Mouse (Mus musculus): ENCODE measurements around the gene Gm9747.

The Gm9747 gene

GRCm38 (mm10) chr1:82232812-82233211 is at the start of gene Gm9747:
TSS of gene Gm9747 (plus strand) at chr1:82233112.
- no peak for DNase-seq (ENCODE audit: low spot score)

- no peak for DNase-seq (ENCODE audit: low spot score)
These were observed 48.9 kb upstream of the Gm9747 start for GRCm38 (mm10) chr1:82183913-82184442.

- DNase-seq (ENCODE audit: low spot score) = no peak
These were observed 44.2 kb upstream of the Gm9747 start for GRCm38 (mm10) chr1:82188549-82189231.

GRCm38 (mm10) chr1:82189516-82189915 is 43.4 kb upstream of the Gm9747 start:
- peak; percentile 54 for DNase-seq (ENCODE audit: low spot score)

GRCm38 (mm10) chr1:82191579-82191978 is 41.3 kb upstream of the Gm9747 start:
- no peak for DNase-seq (ENCODE audit: low spot score)

- DNase-seq (ENCODE audit: low spot score) = no peak
These were observed 33.0 kb upstream of the Gm9747 start for GRCm38 (mm10) chr1:82199918-82200317.

GRCm38 (mm10) chr1:82200636-82201035 is 32.3 kb upstream of the Gm9747 start:
- no peak for DNase-seq (ENCODE audit: low spot score)

- no peak for DNase-seq (ENCODE audit: low spot score)
These were observed 25.4 kb upstream of the Gm9747 start for GRCm38 (mm10) chr1:82207511-82207910.

GRCm38 (mm10) chr1:82220673-82221396 is 12.1 kb upstream of the Gm9747 start:
- no peak for DNase-seq (ENCODE audit: low spot score)

GRCm38 (mm10) chr1:82221462-82221861 is 11.4 kb upstream of the Gm9747 start:
- DNase-seq (ENCODE audit: low spot score) = no peak

GRCm38 (mm10) chr1:82223042-82223795 is 9.7 kb upstream of the Gm9747 start:
- no peak for DNase-seq (ENCODE audit: low spot score)

- no peak for DNase-seq (ENCODE audit: low spot score)
These were observed 4.1 kb upstream of the Gm9747 start for GRCm38 (mm10) chr1:82228841-82229240.

GRCm38 (mm10) chr1:82234616-82235015 is 1.7 kb downstream of the Gm9747 start:
- no peak for DNase-seq (ENCODE audit: low spot score)

GRCm38 (mm10) chr1:82235455-82236104 is 2.7 kb downstream of the Gm9747 start:
- no peak for DNase-seq (ENCODE audit: low spot score)

GRCm38 (mm10) chr1:82238245-82238644 is 5.3 kb downstream of the Gm9747 start:
- no peak for DNase-seq (ENCODE audit: low spot score)

- DNase-seq (ENCODE audit: low spot score) = no peak
These were observed 6.7 kb downstream of the Gm9747 start for GRCm38 (mm10) chr1:82239409-82240201.

- DNase-seq (ENCODE audit: low spot score) = no peak
These were observed 10.4 kb downstream of the Gm9747 start for GRCm38 (mm10) chr1:82243260-82243825.

GRCm38 (mm10) chr1:82245002-82245401 is 12.1 kb downstream of the Gm9747 start:
- no peak for DNase-seq (ENCODE audit: low spot score)

- DNase-seq (ENCODE audit: low spot score) = no peak
These were observed 14.5 kb downstream of the Gm9747 start for GRCm38 (mm10) chr1:82247221-82247951.

- DNase-seq (ENCODE audit: low spot score) = no peak
These were observed 21.0 kb downstream of the Gm9747 start for GRCm38 (mm10) chr1:82253789-82254445.
